Mouse (Mus musculus): ENCODE results near the gene Prss29.

The Prss29 gene

GRCm38 (mm10) chr17:25361291-25361690 is 42.8 kb downstream of the Prss29 start:
- DNase-seq: no peak

GRCm38 (mm10) chr17:25363726-25364125 is 45.3 kb downstream of the Prss29 start:
- no peak for DNase-seq

- DNase-seq: no peak
Measured at GRCm38 (mm10) chr17:25366005-25366404, 47.6 kb downstream of the Prss29 start, which contains the start of gene Tpsb2. Tpsb2 (plus strand) TSS chr17:25366305.

GRCm38 (mm10) chr17:25368973-25369372 is 50.5 kb downstream of the Prss29 start, which contains the start of gene Tpsg1:
Tpsg1 (plus strand) TSS chr17:25369273.
- no peak for DNase-seq
